Mouse (Mus musculus) MEL (cell line): ENCODE results near the gene Xpo6.

Experiments
- BHLHE40 ChIP-seq: IDR thresholded peaks from 2 replicates; pipeline ENCODE4 v1.6.1; 2012; ENCODE audit warnings: low read depth, mild to moderate bottlenecking, inconsistent platforms, low read length, improper control_type of control experiment, borderline replicate concordance
- CTCF ChIP-seq, 3 experiments: IDR thresholded peaks in 2 of 3; conservative IDR thresholded peaks in 1 of 3; 2 replicates each; pipeline ENCODE4 v1.5.1; 2011 to 2012; ENCODE audit warnings: low read length in 3 of 3, low read depth in 2 of 3, mild to moderate bottlenecking in 2 of 3, improper control_type of control experiment in 1 of 3, inconsistent platforms in 1 of 3, mixed read lengths in 1 of 3, moderate library complexity in 1 of 3; ENCODE audit not compliant: control insufficient read depth in 1 of 3, insufficient read depth in 1 of 3, poor library complexity in 1 of 3, severe bottlenecking in 1 of 3
- EP300 ChIP-seq, 2 experiments: IDR thresholded peaks; 2 replicates each; pipeline ENCODE4 v1.6.1; 2011; ENCODE audit warnings: improper control_type of control experiment in 2 of 2, low read length in 2 of 2, low read depth in 1 of 2, mild to moderate bottlenecking in 1 of 2
- HCFC1 ChIP-seq: IDR thresholded peaks from 2 replicates; pipeline ENCODE4 v1.6.1; 2012; ENCODE audit warnings: low read depth, mild to moderate bottlenecking, inconsistent platforms, low read length, improper control_type of control experiment, moderate library complexity
- JUND ChIP-seq: IDR thresholded peaks from 2 replicates; pipeline ENCODE4 v1.6.1; 2011; ENCODE audit warnings: low read depth, mild to moderate bottlenecking, improper control_type of control experiment, low read length
- MAX ChIP-seq: IDR thresholded peaks from 2 replicates; pipeline ENCODE4 v1.6.1; 2011; ENCODE audit warnings: low read length, improper control_type of control experiment
- POLR2A ChIP-seq, 2 experiments: IDR thresholded peaks; 2 replicates each; pipeline ENCODE4 v1.6.1; 2011 to 2012; ENCODE audit warnings: low read length in 2 of 2, mild to moderate bottlenecking in 2 of 2, control low read depth in 1 of 2, improper control_type of control experiment in 1 of 2, low read depth in 1 of 2, moderate library complexity in 1 of 2; ENCODE audit not compliant: control insufficient read depth in 1 of 2, insufficient read depth in 1 of 2, poor library complexity in 1 of 2
- TAL1 ChIP-seq: IDR thresholded peaks from 2 replicates; pipeline ENCODE4 v1.6.1; 2012; ENCODE audit warnings: mild to moderate bottlenecking, inconsistent platforms, low read length, moderate library complexity, mixed read lengths
- TCF12 ChIP-seq: IDR thresholded peaks from 2 replicates; pipeline ENCODE4 v1.6.1; 2014; ENCODE audit warnings: low read depth, mild to moderate bottlenecking, inconsistent platforms, low read length, improper control_type of control experiment, moderate library complexity
- ZC3H11A ChIP-seq: IDR thresholded peaks from 2 replicates; pipeline ENCODE4 v1.6.1; 2012; ENCODE audit warnings: low read depth, mild to moderate bottlenecking, inconsistent platforms, low read length, improper control_type of control experiment
- ZMIZ1 ChIP-seq: IDR thresholded peaks from 2 replicates; pipeline ENCODE4 v1.6.1; 2012; ENCODE audit warnings: low read depth, mild to moderate bottlenecking, inconsistent platforms, low read length, improper control_type of control experiment, moderate library complexity

GRCm38 (mm10) chr7:126230357-126231148, 30.3 kb upstream of the Xpo6 start:
- TF ChIP-seq CTCF (IDR thresholded peaks at IDR 0.05 in 2 of 3, conservative IDR thresholded peaks at IDR 0.05 in 1 of 3; ENCODE audit: control insufficient read depth in 1 of 3, insufficient read depth in 1 of 3, low read depth in 2 of 3, low read length in 3 of 3, poor library complexity in 1 of 3, severe bottlenecking in 1 of 3) (no peak), POLR2A (IDR thresholded peaks at IDR 0.05; ENCODE audit: control insufficient read depth in 1 of 2, insufficient read depth in 1 of 2, low read depth in 1 of 2, low read length in 2 of 2, poor library complexity in 1 of 2) (no peak), HCFC1 (no peak), EP300 (IDR thresholded peaks at IDR 0.05; ENCODE audit: low read depth in 1 of 2, low read length in 2 of 2) (peak; percentile 47 to 55; a peak in 2 of 4 replicates), MAX (peak; percentile 51), BHLHE40 (no peak), TCF12 (0 out of 2 replicates have a peak, but pooled peaks have one; percentile 5), ZMIZ1 (no peak), JUND (no peak), ZC3H11A (no peak), TAL1 (no peak)
